Mouse (Mus musculus): Measurements from ENCODE around the gene Dnph1. TPM values are rescaled to one million over a fixed set of nuclear protein-coding genes. Genes with fewer than 3 reads are reported as not detected.

The Dnph1 gene
- total RNA-seq, 2 experiments from 2014 or later, result 5.7 to 6.1 TPM

Other genes starting within 250 kb of the Dnph1 start
- gene Polr1c, start 248.7 kb upstream of the Dnph1 start, total RNA-seq (2021), result 10 to 100 TPM; 68.3 to 72.3 TPM
- gene Yipf3, start 248.6 kb upstream of the Dnph1 start, total RNA-seq (2021), result 100 to 1,000 TPM; 105 to 121 TPM
- 1 to 10 TPM; 3.4 to 3.8 TPM for gene Lrrc73, start 243.2 kb upstream of the Dnph1 start, total RNA-seq (2021)
- 10 to 100 TPM; 42.0 to 52.6 TPM for gene Tjap1, start 213.7 kb upstream of the Dnph1 start, total RNA-seq (2021)
- gene Dlk2, start 199.3 kb upstream of the Dnph1 start, total RNA-seq (2021), result 1 to 10 TPM in 1 of 2 experiments, under 1 TPM in 1; 0.78 to 1.3 TPM
- gene Abcc10, start 168.4 kb upstream of the Dnph1 start, total RNA-seq (2021), result 10 to 100 TPM in 1 of 2 experiments, 1 to 10 TPM in 1; 8.2 to 14.2 TPM
- 10 to 100 TPM; 24.6 to 30.7 TPM for gene Zfp318, start 113.0 kb upstream of the Dnph1 start, total RNA-seq (2021)
- gene Crip3, start 67.8 kb upstream of the Dnph1 start, total RNA-seq (2021), result under 1 TPM; 0.39 to 1.00 TPM
- 10 to 100 TPM in 1 of 2 experiments, 1 to 10 TPM in 1; 5.4 to 14.6 TPM for gene Slc22a7, start 58.3 kb upstream of the Dnph1 start, total RNA-seq (2021)
- gene Ttbk1, start 9.0 kb upstream of the Dnph1 start, total RNA-seq (2021), result 1 to 10 TPM; 1.2 to 2.2 TPM
- 10 to 100 TPM; 14.3 to 22.9 TPM for gene Cul9, start 49.7 kb downstream of the Dnph1 start, total RNA-seq (2021)
- gene Srf, start 59.5 kb downstream of the Dnph1 start, total RNA-seq (2021), result 10 to 100 TPM; 33.6 to 37.6 TPM
- 10 to 100 TPM; 19.6 to 21.4 TPM for gene Ptk7, start 132.8 kb downstream of the Dnph1 start, total RNA-seq (2021)
- gene Klc4, start 149.3 kb downstream of the Dnph1 start, total RNA-seq (2021), result 10 to 100 TPM; 31.9 to 34.9 TPM
- 100 to 1,000 TPM; 142 to 147 TPM for gene Mrpl2, start 149.5 kb downstream of the Dnph1 start, total RNA-seq (2021)
- 10 to 100 TPM; 48.5 to 61.7 TPM for gene Cul7, start 153.6 kb downstream of the Dnph1 start, total RNA-seq (2021)
- 10 to 100 TPM; 24.0 to 27.1 TPM for gene Rrp36, start 177.6 kb downstream of the Dnph1 start, total RNA-seq (2021)
- 10 to 100 TPM; 88.1 to 90.3 TPM for gene Mea1, start 182.1 kb downstream of the Dnph1 start, total RNA-seq (2021)
- gene Klhdc3, start 184.2 kb downstream of the Dnph1 start, total RNA-seq (2021), result 100 to 1,000 TPM in 1 of 2 experiments, 10 to 100 TPM in 1; 97.0 to 110 TPM
- gene Ppp2r5d, start 208.4 kb downstream of the Dnph1 start, total RNA-seq (2021), result 10 to 100 TPM; 43.7 to 49.7 TPM
- gene Pex6, start 214.8 kb downstream of the Dnph1 start, total RNA-seq (2021), result 10 to 100 TPM; 67.8 to 81.8 TPM
- gene Gnmt, start 232.5 kb downstream of the Dnph1 start, total RNA-seq (2021), result 10 to 100 TPM; 18.0 to 54.7 TPM

All from adrenal gland, postnatal 10 days (tissue).